Mouse (Mus musculus) heart, adult 8-10 months (tissue): Measurements from ENCODE around the gene Crabp2. TPM values are rescaled to one million over a fixed set of nuclear protein-coding genes. Genes with fewer than 3 reads are reported as not detected.

Source experiments
- DNase-seq: peaks from one replicate; pipeline ENCODE4 v3.0.0; 2022; ENCODE audit warnings: low spot score
- total RNA-seq, 4 experiments: library from RNA; stranded (reverse); gene quantifications; 2 replicates each; pipeline ENCODE4 v1.2.4; 2022

Gene Crabp2
- total RNA-seq, 4 experiments from 2014 or later = not detected

DNA sequence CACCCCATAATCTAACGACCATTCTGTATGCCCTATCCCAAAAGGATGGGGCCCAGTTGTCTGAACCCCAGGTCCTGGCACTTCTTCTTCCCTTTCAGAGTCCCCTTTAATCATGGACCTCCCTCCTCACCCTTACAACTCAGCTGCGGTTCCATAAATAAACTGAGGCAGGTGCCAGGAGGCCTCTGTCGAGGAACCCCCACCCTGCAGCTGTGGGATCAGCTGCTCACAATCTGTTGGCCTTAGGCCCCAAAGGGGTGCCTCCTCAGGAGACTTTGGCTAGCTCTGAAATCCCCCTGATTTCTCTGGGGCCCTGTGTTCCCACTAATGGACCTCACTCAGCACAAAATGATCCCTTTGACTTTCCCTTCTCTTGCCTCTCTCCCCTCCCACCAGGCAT, 35.6 kb downstream of the Crabp2 start:
- DNase-seq = no peak

GRCm38 (mm10) chr3:87985505-87986320, 37.2 kb downstream of the Crabp2 start:
- DNase-seq = no peak

DNA sequence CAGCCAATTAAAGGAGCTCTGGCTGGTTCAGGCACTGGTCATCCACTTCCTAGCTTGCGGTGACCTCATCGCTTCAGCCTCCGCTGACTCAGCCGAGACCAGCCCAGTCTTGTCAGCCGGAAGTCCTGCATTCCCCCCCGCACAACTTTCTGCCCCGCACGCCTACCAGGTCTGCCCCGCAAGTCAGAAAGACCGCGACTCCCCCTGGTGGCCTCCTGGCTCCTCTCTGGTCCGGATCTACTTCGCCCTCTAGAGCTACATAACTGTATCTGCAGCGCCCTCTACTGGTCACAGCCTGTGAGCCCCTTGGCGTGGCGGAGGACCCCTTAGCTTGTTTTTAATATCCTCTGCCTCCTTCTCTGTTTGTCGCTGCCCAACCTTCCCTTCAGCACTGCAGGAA, 38.4 kb downstream of the Crabp2 start:
- peak; percentile 94 for DNase-seq

- no peak for DNase-seq
Observed at GRCm38 (mm10) chr3:87987633-87988032, 39.2 kb downstream of the Crabp2 start.

DNA sequence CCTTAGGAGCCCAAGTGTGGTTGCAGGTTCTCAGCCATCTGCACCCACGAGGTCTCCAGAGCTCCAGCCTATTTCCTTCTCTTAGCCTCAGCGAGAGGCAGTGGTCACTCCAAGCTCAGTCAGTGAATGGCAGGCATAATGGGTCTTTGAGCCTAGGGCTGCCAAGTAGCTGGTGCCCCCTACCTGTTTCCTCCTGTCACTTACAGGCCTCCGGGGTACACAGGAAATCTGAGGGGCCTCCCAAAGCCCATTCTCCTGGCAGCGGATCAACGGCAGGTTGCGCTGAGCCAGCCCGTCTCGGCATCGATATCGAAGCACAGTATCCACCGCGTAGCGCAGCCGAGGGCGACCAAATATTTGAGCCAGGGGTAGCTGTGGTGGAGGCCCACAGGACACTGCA, 39.6 kb downstream of the Crabp2 start:
- DNase-seq = no peak

DNA sequence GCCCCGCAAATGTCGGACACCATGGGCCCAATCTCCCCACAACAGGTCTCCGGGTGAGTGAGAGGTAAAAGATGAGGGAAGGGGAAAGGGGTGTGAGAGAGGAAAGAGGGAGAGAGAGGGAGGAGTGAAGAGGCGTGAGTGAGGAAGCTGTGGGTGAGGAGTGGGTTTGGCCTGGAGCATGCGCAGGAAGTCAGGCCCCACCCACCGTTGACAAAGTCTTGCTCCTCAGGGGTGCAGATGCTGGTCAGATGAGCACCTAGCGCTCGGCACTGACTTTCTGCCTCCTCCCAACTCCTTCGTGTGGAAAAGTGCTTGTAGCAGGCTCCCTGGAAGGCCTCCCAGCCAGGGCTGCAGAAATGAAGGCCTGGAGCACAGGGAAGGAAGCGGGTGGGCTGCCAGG, 41.5 kb downstream of the Crabp2 start:
- DNase-seq = no peak

DNA sequence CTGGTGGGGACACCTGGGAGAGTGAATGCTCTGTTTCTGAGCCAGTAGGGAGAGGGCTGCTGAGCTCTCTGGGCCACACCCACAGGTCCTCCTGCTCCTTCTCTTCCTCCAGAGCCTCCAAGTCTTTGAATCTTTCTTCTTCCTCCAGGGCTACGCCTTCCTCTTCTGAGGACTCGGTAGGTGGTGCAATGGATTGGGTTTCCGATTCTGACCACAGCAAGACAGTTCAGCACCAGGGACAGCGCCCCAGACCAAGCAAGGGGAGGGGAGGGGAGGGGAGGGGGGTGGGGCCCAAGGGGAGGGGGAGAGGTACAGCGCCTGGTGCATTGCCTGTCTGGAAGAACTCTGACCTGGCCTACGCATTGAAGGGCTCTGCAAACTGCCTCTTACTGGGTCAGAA, 45.0 kb downstream of the Crabp2 start:
- no peak for DNase-seq

- no peak for DNase-seq
Observed at GRCm38 (mm10) chr3:87995331-87995730, 46.9 kb downstream of the Crabp2 start.

- no peak for DNase-seq
Observed at GRCm38 (mm10) chr3:87996401-87996800, 47.9 kb downstream of the Crabp2 start.

- DNase-seq = no peak
Observed at GRCm38 (mm10) chr3:87996971-87997614, 48.6 kb downstream of the Crabp2 start.

DNA sequence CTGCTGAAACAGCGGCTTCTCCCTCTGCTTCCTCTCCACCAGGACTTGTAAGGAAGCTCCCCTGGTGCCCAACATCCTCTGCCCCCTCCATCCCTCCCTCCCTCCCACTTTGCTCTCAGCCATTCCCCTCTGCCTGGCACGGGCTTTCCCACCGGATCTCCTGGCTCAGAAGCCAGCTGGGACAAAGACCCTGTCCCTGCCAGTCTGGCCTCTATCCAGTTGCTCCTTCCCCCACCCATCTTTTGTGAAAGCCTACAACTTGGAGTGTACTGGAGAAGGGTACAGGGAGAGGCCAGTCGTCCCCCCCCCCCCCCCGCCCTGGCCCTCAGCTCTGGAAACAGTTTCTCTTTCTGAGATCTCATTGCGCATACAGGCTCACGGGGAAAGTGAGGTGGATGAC, 50.3 kb downstream of the Crabp2 start:
- DNase-seq = no peak

GRCm38 (mm10) chr3:87999243-87999895, 50.9 kb downstream of the Crabp2 start:
- no peak for DNase-seq

DNA sequence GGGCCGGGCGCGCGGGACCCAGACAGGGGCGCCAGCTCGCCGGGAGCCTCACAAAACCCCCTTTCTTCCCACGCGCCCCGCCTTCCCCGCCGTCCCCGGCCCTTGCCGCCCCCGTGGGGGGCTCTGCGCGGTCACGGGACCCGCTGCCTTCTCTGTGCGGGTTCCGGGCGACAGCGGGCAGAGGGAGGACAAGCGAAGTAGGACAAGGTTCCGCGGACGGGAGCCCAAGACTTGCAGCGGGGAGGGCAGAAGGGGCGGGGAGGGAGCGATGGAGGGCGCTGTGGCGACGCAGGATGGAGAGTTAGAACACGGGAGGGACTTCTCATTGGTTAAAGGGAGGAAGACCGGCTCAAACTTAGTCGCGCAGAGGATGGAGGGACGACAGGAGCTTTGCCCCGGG, 51.7 kb downstream of the Crabp2 start, which contains the start of gene Bcan:
Gene Bcan, minus strand, starts transcription at position 50 of the 400 bp plus-strand sequence.
- no peak for DNase-seq

- DNase-seq = no peak
Observed at GRCm38 (mm10) chr3:88000816-88001595, 52.5 kb downstream of the Crabp2 start.

- no peak for DNase-seq
Observed at GRCm38 (mm10) chr3:88002291-88002976, 54.0 kb downstream of the Crabp2 start.

Other genes starting within 250 kb of the Crabp2 start
- gene Lrrc71, start 200.0 kb upstream of the Crabp2 start, total RNA-seq = under 1 TPM in 3 of 4 experiments, not detected in 1; 0.09 to 0.31 (median 0.13) TPM
- gene Ntrk1, start 153.5 kb upstream of the Crabp2 start, total RNA-seq = under 1 TPM in 3 of 4 experiments, not detected in 1; 0.16 to 0.30 (median 0.19) TPM
- not detected for gene Insrr, start 151.7 kb upstream of the Crabp2 start, total RNA-seq
- gene Pear1, start 124.4 kb upstream of the Crabp2 start, total RNA-seq = 10 to 100 TPM; 14.0 to 19.9 (median 15.4) TPM
- gene Sh2d2a, start 101.9 kb upstream of the Crabp2 start, total RNA-seq = under 1 TPM in 2 of 4 experiments, not detected in 2; 0.06 to 0.16 TPM
- gene Prcc, start 63.1 kb upstream of the Crabp2 start, total RNA-seq = 10 to 100 TPM; 40.7 to 49.8 (median 45.6) TPM
- gene Hdgf, start 42.3 kb upstream of the Crabp2 start, total RNA-seq = 100 to 1,000 TPM; 109 to 118 (median 117) TPM
- gene Mrpl24, start 29.2 kb upstream of the Crabp2 start, total RNA-seq = 10 to 100 TPM; 73.5 to 80.6 (median 77.1) TPM
- 1 to 10 TPM; 9.0 to 9.8 (median 9.7) TPM for gene Isg20l2, start 18.4 kb upstream of the Crabp2 start, total RNA-seq
- 1 to 10 TPM; 4.6 to 6.7 (median 5.3) TPM for gene Rrnad1, start 17.9 kb upstream of the Crabp2 start, total RNA-seq
- gene Nes, start 22.4 kb downstream of the Crabp2 start, total RNA-seq = 10 to 100 TPM; 10.1 to 25.1 (median 18.9) TPM
- under 1 TPM in 3 of 4 experiments, not detected in 1; 0.09 to 0.69 (median 0.27) TPM for gene Bcan, start 51.6 kb downstream of the Crabp2 start, total RNA-seq
- not detected for gene Hapln2, start 78.9 kb downstream of the Crabp2 start, total RNA-seq
- 10 to 100 TPM in 3 of 4 experiments, 1 to 10 TPM in 1; 9.8 to 11.7 (median 10.8) TPM for gene Gpatch4, start 94.4 kb downstream of the Crabp2 start, total RNA-seq
- gene Naxe, start 109.8 kb downstream of the Crabp2 start, total RNA-seq = 100 to 1,000 TPM in 1 of 4 experiments, 10 to 100 TPM in 3; 94.4 to 103 (median 96.3) TPM
- gene Ttc24, start 129.6 kb downstream of the Crabp2 start, total RNA-seq = not detected
- under 1 TPM; 0.22 to 0.80 (median 0.45) TPM for gene Iqgap3, start 133.3 kb downstream of the Crabp2 start, total RNA-seq
- 100 to 1,000 TPM; 125 to 139 (median 131) TPM for gene Mef2d, start 193.7 kb downstream of the Crabp2 start, total RNA-seq